Mouse (Mus musculus) heart, postnatal 10 days (tissue): ENCODE measurements around the gene C2cd4a. TPM values are rescaled to one million over a fixed set of nuclear protein-coding genes. Genes with fewer than 3 reads are reported as not detected.

Experiments used
- DNase-seq, 2 experiments: peaks; one replicate each; pipeline ENCODE4 v3.0.0; 2021
- intact Hi-C: fragments of 180-260 bp; cut with DNase I; formaldehyde crosslinking; loops from one replicate; pipeline ENCODE4 v1.15.1; 2025
- total RNA-seq, 2 experiments: library from RNA; stranded (reverse); gene quantifications; 2 replicates each; pipeline ENCODE4 v1.2.3; 2021

C2cd4a gene
- total RNA-seq, 2 experiments from 2014 or later, result not detected

- intact Hi-C loops, result no loop called here
- no peak for DNase-seq
Measured at GRCm38 (mm10) chr9:67795205-67795675, 36.9 kb downstream of the C2cd4a start.

- intact Hi-C loops, result no loop called here
Measured at GRCm38 (mm10) chr9:67794668-67795067, 37.5 kb downstream of the C2cd4a start.

GRCm38 (mm10) chr9:67794216-67794615 lies 37.9 kb downstream of the C2cd4a start:
- intact Hi-C loops, result no loop called here
- no peak for DNase-seq

More at GRCm38 (mm10) chr9:67794668-67795067, 37.5 kb downstream of the C2cd4a start:
- no peak for DNase-seq

GRCm38 (mm10) chr9:67793501-67793900 lies 38.6 kb downstream of the C2cd4a start:
- intact Hi-C loops, result no loop called here
- DNase-seq, result no peak

GRCm38 (mm10) chr9:67792405-67792804 lies 39.7 kb downstream of the C2cd4a start:
- intact Hi-C loops, result no loop called here
- DNase-seq, result no peak

- intact Hi-C loops, result no loop called here
- no peak for DNase-seq
Measured at GRCm38 (mm10) chr9:67787671-67788070, 44.5 kb downstream of the C2cd4a start.

- no peak for DNase-seq
- intact Hi-C loops, result no loop called here
Measured at GRCm38 (mm10) chr9:67786311-67786710, 45.8 kb downstream of the C2cd4a start.

GRCm38 (mm10) chr9:67783925-67784324 lies 48.2 kb downstream of the C2cd4a start:
- intact Hi-C loops, result no loop called here
- DNase-seq, result no peak

GRCm38 (mm10) chr9:67783464-67783863 lies 48.7 kb downstream of the C2cd4a start:
- DNase-seq, result no peak
- intact Hi-C loops, result no loop called here

- intact Hi-C loops, result no loop called here
Measured at GRCm38 (mm10) chr9:67782786-67783185, 49.3 kb downstream of the C2cd4a start.

More at GRCm38 (mm10) chr9:67782786-67783185, 49.3 kb downstream of the C2cd4a start:
- DNase-seq, result no peak

Other genes starting within 250 kb of the C2cd4a start
- gene C2cd4b, start 72.9 kb downstream of the C2cd4a start, total RNA-seq, result 1 to 10 TPM; 1.7 to 2.6 TPM
- gene Vps13c, start 8.1 kb upstream of the C2cd4a start, total RNA-seq, result 10 to 100 TPM; 33.1 to 41.8 TPM